Mouse (Mus musculus): Measurements from ENCODE around the gene Zfp273.
"Not testable (repeated sequence)": the region's sequence is repeated elsewhere in the genome, so short reads cannot be mapped to it uniquely, and the experiment has no call there.

Gene Zfp273

GRCm38 (mm10) chr13:67813710-67814660, at the start of gene Zfp273:
Gene Zfp273, plus strand, starts transcription at chr13:67813740.
- peak; percentile 81 to 84 for DNase-seq

- DNase-seq: peak; percentile 73 to 86
These were observed 34.0 kb upstream of the Zfp273 start, which contains the start of gene Zfp493 for GRCm38 (mm10) chr13:67779265-67780221. Gene Zfp493, plus strand, starts transcription at chr13:67779693.

- DNase-seq: no peak
These were observed 21.6 kb upstream of the Zfp273 start for GRCm38 (mm10) chr13:67791921-67792455.

GRCm38 (mm10) chr13:67798618-67799017, 14.9 kb upstream of the Zfp273 start:
- DNase-seq: no peak

GRCm38 (mm10) chr13:67799151-67799550, 14.4 kb upstream of the Zfp273 start:
- not testable (repeated sequence) for DNase-seq

- no peak for DNase-seq
These were observed 1.8 kb upstream of the Zfp273 start for GRCm38 (mm10) chr13:67811651-67812210.

- DNase-seq: peak in 1 of 2 experiments; percentile 13
These were observed 405 bp upstream of the Zfp273 start for GRCm38 (mm10) chr13:67812961-67813709.

GRCm38 (mm10) chr13:67818636-67819035, 5.1 kb downstream of the Zfp273 start:
- DNase-seq: no peak

- DNase-seq: peak; percentile 67 to 78
These were observed 17.4 kb downstream of the Zfp273 start, which contains the start of gene Gm10037 for GRCm38 (mm10) chr13:67830911-67831336. Gene Gm10037, plus strand, starts transcription at chr13:67831106.

GRCm38 (mm10) chr13:67833137-67833536, 19.6 kb downstream of the Zfp273 start:
- not testable (repeated sequence) for DNase-seq

- no peak for DNase-seq
These were observed 30.2 kb downstream of the Zfp273 start for GRCm38 (mm10) chr13:67843775-67844118.

- DNase-seq: peak; percentile 59 to 65
These were observed 30.7 kb downstream of the Zfp273 start for GRCm38 (mm10) chr13:67844119-67844852.

GRCm38 (mm10) chr13:67844853-67845194, 31.3 kb downstream of the Zfp273 start:
- DNase-seq: peak in 1 of 2 experiments; percentile 25

- DNase-seq: no peak
These were observed 36.8 kb downstream of the Zfp273 start for GRCm38 (mm10) chr13:67850361-67850760.

GRCm38 (mm10) chr13:67853130-67853529, 39.6 kb downstream of the Zfp273 start:
- DNase-seq: no peak

GRCm38 (mm10) chr13:67853983-67854382, 40.4 kb downstream of the Zfp273 start:
- DNase-seq: no peak

- no peak for DNase-seq
These were observed 43.8 kb downstream of the Zfp273 start for GRCm38 (mm10) chr13:67857317-67857716.

- no peak for DNase-seq
These were observed 49.0 kb downstream of the Zfp273 start for GRCm38 (mm10) chr13:67862508-67862907.

GRCm38 (mm10) chr13:67863026-67863425, 49.5 kb downstream of the Zfp273 start, which contains the start of gene BC048507:
Gene BC048507, plus strand, starts transcription at chr13:67863326.
- DNase-seq: no peak

- DNase-seq: no peak
These were observed 51.3 kb downstream of the Zfp273 start for GRCm38 (mm10) chr13:67864764-67865350.

All from cerebellum, adult 18-20 months (tissue).